Mouse (Mus musculus): ENCODE measurements around the gene Tmcc3.
A peak's percentile ranks its signal among the peaks of the same experiment; 100 is the strongest.

Gene Tmcc3

DNA sequence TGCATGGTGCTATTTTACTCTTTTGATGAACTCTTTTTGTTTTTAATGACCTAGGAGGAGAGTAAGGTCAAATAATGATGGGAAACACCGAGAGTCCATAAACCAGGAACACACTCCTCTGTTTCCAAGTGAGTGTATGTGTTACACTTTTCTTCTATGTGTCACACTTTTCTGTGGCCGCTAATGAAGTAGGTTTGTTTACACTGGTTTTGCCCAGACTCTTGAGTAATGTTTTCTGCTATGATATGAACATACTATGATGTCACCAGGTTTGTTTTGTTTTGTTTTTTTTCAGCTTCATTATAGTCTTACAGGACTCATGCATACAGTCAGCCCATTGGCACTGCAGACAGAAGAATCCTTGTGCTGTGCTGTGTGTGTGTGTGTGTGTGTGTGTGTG lies 243.6 kb downstream of the Tmcc3 start:
- no peak for DNase-seq

DNA sequence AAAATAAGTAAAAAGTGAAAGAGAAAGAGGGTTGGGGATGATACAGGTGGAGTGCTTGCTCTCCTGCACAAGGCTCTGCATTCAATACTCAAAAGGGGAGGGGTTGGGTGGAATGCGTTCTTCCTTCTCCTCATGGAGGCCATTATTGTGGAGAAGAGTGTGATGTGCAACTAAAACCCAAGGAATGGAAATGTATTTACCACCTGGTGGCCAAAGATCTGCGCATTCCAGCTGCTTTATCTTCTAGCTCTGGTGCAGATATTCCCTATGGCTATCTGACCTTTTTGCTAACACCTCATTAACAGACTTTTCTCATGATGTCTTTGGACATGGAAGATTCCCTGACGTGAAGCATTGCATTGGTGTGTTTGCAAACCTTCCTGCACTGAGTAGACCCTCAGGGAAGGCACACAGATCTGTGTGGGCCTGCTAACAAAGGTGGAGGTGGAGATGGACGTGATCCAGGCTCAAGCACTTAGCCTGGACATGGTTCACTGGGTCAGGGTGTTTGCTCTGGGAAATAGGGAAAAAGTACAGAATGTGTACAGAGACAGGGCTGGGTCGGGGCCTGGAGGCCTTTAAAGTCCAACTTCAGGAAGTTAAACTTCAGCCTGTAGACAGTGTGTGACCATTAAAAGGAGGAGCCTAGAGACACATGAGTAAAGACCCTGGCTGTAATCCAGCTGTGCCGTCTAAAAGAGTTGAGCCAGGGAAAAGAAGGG lies 245.8 kb downstream of the Tmcc3 start:
- peak in 1 of 2 experiments; percentile 35 for DNase-seq

DNA sequence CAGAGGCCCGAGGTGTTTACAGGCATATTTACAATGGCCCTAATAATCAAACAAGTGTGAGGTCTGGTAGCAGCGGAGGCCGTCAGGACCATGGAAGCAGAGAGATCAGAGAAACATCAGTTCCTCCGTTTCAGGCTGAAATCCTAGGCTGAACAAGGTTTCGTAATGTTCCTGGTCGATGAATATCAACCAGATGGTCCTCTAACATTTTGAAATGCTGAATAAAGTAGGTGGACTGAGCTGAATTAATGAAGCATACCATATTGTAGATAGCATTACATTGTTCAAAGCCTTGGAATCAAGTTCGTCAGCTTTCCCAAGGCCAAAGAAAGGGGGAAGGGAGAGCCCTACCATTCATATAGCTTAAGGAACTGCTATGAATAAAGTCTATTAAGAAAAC lies 247.1 kb downstream of the Tmcc3 start:
- DNase-seq, result no peak

DNA sequence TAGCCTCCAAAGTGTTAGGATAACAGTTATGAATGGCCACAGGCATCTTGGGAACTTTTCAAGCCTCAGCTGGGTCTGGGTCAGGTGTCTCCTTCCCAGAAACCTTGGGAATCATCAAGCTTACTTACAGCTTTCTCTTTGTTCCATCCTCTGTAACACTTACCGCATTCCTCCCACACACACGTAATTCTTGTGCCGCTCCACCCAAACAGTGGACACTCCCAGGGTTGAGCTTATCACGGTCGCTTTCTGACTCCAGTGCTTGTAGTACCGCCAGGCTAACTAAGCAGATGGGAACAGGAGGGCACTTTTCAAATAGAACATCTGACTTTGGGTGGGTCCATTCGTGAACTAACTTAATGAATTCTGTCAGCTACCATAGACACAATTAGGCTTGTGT lies 249.6 kb downstream of the Tmcc3 start:
- DNase-seq, result peak; percentile 61 to 76

DNA sequence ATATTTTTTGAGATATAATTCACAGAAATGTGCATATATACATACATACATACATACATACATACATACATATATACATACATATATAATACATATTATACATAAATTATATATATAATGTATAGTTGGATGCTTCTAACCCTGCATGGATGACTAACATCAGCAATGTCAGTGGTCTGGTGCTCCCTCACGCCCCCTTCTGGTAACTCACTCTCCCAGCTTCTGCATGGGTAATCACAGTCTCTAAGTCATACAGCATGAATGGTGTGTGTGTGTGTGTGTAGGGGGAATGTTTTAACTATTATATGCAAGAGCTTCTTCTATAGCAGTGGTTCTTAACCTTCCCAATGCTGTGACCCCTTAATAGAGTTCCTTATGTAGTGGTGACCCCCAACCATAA lies 250.4 kb downstream of the Tmcc3 start:
- no peak for DNase-seq

DNA sequence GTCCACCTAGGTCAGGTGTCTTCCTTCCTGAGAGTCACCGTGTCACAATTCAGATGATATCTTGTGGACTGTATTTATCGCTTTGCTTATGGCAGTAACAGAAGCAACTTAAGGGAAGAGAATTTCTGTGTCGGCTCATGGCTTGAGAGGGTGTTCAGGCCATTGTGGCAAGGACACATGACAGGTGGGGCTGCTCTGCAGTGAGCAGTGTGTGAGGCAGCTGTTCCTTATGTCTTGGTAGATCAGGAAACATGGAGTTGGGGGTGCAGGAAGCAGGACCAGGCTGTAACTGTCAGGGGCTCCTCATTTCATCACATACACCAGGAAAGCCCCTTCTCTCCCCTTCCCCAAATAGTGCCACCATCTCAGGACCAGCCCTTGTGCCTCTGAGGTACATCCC lies 251.2 kb downstream of the Tmcc3 start:
- DNase-seq, result no peak

DNA sequence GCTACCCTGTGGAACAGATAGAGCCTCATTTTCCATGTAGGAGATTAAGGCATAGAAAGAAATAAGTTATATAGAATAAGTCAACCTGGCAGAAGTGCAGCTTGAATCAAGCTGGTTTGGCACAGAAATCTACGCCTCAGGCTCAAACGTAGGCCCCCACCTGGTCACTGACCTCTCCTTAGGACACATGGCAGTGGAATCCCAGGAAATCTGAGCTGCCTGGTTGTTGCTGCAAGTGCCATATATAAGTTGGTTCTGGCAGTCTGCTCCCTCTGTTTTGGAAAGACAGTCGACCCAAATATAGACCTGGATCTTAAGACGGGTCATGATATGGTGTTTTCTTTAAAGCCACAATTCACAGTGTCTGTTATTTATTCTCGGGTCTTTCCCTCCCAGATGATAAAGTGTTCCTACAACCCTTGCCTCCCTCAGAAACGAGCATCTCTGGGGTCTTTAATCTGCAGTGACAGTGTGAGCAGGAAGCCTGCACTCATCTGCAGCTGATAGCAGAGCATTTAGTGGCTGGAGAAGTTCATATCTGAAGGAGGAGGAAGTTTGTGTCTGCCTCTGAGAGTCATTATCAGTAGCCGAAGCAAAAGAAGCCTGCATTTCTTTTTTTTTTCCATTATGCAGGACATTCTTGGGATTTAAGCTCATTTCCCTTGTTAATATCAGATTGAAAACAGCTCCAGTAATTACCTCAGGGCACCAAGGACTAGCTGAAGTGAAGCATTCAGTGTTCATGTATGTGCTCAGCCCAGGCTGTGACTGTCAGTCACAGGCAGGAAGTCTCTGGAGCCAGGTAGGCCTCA lies 253.9 kb downstream of the Tmcc3 start:
- DNase-seq, result no peak

DNA sequence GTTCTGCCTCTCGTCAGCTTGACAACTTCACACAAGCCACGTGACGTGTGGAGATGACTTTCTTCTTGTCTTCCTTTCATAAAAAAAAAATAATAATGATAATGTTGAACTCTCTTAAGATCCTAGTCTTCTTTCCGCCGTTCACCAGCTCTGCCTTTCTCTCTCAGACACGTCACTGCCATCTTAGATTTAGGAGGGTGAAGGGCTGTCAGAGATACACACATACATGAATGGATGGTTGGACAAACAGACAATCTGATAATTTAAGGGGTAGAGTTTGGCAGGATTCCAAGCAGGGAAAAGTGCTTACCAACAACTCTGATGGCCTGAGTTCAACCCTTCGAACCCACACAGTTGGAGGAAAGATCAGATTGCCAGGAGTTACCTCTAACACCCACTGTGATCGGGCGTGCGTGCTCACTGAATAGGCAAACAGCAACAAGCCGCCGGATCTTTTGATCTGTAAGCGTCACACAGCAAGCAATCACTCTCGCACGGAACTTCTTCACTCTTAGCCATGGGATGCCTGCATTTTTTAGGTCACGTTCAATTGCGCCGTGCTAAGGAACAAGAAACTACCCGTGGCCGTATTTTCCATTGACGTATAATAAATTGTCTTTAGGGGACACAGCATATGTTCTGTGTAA lies 254.6 kb downstream of the Tmcc3 start:
- DNase-seq, result no peak

DNA sequence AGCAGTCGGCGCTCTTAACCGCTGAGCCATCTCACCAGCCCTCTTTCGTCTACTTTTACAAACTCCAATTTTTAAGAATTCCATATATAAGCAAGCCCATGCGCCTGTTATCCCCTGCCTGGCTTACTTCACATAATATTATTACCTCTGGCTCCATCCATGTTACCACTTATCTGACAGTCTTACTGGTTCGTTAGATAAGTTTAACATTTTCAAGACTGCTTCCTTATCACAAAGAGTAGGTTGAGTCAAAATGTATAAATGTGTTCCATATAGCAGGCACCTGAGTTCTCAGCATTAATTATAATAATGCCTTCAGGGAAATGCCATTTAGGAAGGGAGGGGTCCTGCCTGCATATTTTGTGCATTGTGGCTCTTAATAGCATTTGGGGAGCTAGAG lies 255.5 kb downstream of the Tmcc3 start:
- no peak for DNase-seq

DNA sequence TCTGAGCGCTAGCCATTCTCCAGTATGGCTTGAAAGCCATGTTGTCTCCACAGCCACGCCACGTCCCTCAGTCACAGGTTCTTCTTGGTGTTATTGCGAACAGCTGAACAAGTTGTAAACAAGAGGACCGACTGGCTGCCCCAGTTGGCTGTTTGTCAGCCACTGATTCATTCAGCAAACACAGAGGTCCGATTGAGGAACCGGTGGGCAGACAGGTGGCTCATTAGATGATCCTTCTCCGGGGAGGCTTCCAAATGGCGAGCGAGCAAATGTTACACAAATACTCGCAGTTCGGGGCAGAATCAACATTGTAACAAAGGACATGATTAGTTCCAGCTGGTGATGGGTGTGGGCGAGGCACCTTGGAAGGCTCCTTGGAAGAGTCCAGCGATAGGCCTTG lies 256.2 kb downstream of the Tmcc3 start:
- DNase-seq, result peak in 1 of 2 experiments; percentile 59

DNA sequence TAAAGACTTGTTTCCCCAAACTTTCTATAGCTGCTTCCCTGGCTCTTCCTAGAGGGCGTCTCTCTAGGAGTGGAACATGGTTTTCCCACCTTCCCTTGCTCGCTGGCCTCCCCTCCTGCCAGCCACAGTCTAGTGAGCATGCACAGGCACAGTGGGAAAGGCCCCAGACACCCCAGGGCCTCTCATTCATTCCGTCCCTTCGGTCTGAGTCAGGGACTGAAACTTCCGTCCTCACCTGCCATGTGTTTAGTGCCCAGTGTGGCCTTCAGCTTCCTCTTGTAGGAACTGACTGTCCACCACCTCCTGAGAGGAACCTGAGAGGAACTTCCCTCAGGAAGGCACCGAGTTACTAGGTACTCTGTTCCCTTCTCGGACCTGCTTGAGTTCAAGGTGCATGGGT lies 257.1 kb downstream of the Tmcc3 start:
- no peak for DNase-seq

DNA sequence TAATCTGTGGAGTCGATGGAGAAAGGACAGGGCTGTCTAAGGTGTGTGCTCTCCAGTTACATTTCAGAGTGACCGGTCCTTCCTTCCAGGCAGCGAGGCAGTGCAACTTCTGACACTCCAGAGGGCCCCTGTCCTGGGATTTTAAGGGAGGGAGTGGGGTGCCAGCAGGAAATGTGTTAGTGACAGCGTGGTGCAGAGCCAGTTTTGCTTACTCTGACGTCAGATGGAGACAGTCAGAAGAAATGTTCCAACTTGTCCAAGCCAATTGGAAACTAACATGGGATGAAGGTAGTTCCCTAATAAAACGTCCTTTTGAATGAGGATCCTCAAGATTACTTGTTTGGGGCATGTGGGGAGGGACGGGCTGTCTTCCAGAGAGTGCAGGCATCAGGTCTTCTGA lies 258.0 kb downstream of the Tmcc3 start:
- DNase-seq, result no peak

DNA sequence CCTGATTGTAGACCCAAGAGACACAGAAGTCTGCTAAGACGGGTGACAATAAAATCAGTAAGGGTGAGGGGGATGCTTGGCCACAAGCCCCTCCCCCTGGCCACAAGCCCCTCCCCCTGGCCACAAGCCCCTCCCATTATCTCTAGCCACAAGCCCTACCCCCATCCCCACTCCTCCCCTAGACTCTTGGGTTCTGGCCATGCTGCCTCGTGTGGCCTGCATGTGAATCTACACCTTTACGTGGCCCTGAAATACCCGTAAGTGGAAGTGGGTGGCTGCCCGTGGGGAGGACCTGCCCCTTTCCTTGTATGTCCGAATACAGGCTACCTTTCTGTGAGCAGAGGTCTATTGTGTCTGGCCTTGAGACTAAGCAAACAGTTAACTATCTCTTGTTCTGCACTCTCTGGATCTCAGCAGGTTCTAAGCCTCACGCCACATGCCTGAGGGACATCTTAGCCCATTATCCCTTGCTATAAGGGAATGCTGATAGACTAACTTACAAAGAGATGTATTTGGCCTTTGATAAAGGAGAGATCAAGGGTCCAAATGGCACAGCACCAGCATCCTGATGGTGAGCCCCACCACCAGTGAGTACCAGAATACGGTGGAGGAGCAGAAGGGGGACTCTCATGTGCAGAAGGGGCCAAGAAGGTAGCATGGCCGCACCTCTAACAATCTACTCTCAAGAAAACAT lies 260.3 kb downstream of the Tmcc3 start:
- no peak for DNase-seq

DNA sequence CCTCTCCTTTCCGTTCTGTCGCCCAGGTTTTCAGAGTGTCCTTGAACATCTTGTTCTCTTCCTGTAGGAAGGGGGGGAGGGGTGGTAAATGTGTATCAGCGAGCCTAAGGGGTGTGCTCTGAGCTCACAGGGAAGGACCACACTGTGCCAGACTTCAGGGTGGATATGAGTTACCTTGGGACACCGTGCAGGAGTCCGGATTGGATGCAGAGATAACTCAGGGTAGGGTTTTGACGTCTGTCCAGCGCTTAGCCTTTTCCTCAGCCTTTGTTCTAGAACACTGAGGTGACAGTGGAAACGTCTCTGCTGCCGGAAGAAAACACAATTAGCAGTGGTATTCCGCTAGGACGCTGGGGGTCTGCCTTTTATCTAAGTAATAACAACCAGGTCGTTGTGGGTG lies 261.0 kb downstream of the Tmcc3 start:
- DNase-seq, result peak in 1 of 2 experiments; percentile 59

DNA sequence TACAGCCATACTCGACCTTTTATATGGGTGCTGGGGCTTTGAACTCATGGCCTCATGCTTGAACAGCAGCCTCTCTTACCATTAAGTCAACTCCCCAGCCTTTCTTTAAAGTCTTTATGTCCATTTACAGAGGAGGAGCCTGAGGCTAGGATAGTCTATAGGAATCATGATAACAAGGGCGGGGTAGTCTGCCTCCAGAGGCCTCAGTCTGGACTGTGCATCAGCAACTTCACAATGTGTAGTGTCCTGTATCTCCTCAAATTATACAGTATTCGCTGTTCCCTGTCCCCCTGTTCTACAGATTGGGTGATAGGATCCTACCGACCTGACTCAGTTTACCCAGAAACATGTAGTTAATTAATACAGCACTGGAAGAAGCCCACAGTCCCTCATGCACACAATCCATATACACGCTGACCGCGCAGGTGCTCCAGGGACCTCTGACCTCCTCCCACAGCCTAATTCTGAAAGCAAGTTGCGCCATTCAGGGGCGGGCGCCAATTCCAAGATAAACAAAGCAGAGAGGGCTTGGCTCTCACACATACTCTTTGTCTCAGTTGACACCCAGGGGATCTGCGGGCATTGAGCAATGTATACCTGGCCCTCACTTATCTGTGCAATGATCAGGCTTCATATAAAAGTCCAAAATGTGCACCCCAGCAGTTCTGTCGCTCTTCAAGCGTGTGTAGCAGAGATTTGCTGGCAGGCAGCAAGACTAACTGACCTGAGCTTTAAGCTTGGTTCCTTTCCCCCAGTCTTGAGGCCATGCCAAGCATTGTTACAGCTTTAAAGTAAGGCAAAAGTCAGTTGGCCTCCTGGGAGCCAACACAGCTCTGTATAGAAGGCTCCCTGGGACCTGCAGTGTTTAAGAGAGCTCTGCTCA lies 262.9 kb downstream of the Tmcc3 start:
- DNase-seq, result peak; percentile 88 to 91

DNA sequence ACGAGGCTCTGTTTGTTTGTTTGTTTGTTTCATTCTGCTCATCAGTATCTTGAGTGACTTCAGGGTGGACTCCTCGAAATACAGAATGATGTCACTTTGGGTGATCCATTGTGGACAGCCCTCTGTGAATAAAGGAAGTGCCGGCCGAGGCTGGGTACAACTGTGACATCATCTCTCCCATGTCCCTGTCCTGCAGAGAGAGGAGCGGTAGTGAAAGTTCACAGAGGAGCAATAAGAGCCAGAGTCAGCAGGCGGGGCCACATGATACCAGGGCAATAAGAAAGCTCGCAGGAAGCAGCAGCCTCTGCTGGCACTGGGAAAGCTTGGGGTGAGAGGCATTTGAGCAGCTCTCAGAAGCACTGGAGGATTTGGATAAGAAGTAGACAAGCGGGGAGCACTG lies 264.2 kb downstream of the Tmcc3 start:
- DNase-seq, result peak; percentile 84 to 89

DNA sequence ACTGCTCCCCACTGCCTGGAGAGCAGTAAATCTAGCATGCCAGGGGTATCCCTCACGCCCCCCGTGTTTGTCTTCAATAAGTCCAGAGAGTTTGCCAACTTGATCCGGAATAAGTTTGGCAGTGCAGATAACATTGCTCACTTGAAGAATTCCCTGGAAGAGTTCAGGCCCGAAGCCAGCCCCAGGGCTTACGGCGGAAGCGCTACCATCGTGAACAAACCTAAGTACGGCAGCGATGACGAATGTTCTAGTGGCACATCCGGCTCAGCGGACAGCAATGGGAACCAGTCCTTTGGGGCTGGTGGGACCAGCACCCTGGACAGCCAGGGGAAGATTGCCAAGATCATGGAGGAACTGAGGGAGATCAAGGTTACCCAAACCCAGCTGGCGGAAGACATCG lies 267.1 kb downstream of the Tmcc3 start:
- DNase-seq, result no peak

DNA sequence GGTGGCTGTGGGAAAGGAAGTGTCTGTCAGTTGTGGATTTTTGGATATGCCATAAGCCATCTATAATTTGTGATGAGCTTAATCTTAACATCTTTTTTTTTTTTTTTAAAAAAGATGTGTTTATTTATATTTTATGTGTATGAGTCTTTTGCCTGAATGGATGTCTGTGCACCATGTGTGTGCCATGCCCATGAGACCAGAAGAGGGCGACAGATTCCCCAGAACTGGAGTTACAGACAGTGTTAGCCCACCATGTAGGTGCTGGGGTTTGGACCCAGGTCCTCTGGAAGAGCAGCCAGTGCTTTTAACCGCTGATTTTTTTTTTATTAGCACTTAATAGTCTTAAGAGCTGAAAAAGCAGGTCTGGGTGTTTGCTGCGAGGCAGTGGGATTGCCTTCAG lies 269.6 kb downstream of the Tmcc3 start:
- no peak for DNase-seq

DNA sequence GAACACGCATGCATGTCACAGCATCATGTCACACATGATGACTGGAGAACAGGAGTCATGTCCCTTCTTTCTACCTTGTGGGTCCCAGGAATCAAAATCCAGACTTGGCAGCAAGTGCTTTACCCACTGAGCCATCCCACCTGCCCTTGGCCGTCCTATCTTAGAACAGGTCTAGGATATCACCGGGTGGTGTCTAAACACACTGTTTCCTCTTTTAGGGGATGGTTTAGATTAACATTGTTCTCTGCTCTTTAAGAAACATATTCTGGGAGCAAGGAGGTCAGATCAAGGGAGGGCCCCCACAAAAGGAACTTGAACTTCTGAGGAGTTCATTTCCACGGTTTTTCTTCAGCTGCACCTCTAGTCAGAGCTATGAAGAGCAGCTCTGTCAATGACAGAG lies 272.0 kb downstream of the Tmcc3 start:
- DNase-seq, result no peak

DNA sequence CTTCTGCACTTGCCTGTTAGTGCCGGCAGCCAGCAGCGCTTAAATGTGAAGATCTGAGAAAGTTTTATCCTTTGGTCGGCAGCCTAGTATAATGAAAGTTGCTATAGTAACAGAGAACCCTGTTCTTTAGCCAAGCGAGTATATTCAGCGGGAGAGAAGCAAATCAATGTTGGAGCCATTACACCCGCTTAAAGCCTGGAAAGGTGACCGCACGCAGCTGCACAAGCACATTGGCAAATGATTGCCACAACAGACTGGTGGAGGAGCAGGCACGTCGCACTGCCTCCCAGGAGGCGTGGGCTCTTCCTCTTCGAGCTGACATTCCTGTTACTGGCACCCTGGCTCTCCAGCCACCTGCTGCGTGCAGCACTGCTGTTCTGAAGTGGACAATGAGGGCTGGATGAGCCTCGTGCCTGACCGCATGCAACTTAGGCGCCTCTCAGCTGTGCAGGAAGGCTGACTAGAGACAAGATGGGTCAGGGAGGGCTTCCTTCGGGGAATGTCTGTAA lies 273.2 kb downstream of the Tmcc3 start:
- DNase-seq, result no peak

DNA sequence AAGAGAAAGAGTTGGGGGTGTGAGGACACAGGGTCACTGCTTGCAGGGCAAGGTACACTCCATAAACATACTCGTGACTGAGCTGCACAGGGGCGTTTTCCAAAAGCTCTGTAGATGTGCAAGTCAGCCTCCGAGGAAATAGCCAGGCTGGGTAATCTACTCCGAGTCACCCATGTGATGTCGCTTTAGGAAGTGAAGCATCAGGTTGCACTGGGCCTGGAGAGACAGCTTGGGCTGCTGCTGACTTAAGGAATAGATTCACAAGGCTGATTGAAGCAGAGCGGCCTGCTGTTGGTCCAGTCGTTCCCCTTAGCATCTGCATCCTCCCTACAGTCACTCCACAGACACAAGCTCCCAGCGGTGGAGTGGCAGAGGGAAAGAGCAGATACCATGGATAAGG lies 274.1 kb downstream of the Tmcc3 start:
- DNase-seq, result no peak

DNA sequence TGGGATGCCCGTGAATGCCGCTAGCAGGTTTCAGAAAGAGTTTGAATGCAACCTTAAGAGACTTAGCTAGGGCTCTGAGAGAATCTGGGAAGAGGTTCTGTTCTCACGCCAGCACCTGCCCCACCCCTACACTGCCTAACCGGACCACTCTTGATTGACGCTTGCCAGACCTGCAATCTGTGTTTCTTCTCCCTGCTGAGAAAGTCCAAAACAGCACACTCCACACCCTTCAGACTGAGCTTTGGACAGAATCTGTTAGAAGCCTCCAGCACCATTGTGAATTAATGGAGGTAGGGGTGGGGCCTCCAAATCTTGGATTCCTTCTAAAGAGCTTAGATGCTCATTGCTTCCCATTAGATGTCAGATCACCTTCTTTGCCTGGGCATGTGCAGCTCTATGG lies 277.2 kb downstream of the Tmcc3 start:
- DNase-seq, result no peak
